Mouse (Mus musculus) hematopoietic multipotent progenitor cell, adult 10-12 weeks (in vitro differentiated cells): Measurements from ENCODE around the gene Setd3. TPM values are rescaled to one million over a fixed set of nuclear protein-coding genes. Genes with fewer than 3 reads are reported as not detected.

Source experiments
- polyA plus RNA-seq: library from polyadenylated mRNA; stranded (reverse); fragments of >175 nt; gene quantifications from 2 replicates; pipeline ENCODE4 v1.2.3, GENCODE M21; 2012; ENCODE audit warnings: low replicate concordance

Setd3 gene
- 7.9 and 11.8 TPM in 2 replicates for polyA plus RNA-seq

DNA sequence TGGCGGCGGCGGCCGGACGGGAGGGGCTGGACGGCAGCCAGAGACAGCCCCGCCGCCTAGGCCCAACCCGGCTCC is at the start of gene Setd3:
Gene Setd3, minus strand, starts transcription at position 69 of the 75 bp plus-strand sequence.

DNA sequence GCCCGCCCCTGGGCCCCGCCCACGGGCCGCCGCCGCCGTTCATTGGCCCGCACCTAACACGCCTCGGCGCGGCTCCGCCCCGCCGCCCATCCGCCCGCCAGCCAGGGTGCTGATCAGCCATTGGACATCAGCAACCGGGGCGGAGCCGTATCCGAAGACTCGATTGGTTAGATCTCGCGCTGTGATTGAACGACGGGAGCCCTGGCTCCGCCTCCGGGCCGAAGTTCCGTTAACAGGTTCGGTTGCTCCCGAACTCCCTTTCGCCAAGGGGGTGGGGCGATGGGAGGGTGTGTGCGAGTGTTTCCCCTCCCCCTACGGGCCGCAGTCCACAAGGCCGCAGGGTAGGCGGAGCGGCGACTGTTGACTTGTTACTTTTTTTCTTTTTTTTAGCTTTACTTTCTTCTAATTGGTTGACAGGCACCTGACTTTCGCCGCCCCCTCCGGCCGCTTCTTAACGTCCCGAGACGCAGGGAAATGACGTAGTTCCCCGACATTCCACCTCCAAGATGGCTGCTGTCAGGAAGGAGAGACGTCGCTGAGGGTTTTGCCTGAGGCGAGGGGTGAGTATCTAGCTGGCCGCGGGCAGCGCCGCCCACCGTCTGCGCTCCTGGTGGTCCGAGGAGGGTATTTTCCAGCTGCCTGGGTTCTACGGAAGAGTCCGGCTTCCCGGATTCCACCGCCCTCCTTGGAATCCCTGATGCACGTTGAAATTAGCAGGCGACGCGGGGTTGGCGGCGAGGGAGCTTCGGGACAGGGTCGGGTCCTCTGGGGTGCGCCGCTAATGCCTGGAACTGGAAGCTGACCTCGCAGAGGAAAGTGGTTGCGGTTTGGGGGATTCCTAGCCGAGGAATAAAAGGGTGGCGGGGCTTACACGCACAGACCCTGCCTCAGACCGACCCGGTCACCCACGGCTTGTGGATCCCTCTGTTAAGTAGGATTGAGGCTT is 480 bp upstream of the Setd3 start, which contains the start of gene Ccnk:
Gene Ccnk, plus strand, starts transcription at position 259 of the 946 bp plus-strand sequence.

Other genes starting within 250 kb of the Setd3 start
- gene Bcl11b, start 175.7 kb downstream of the Setd3 start, polyA plus RNA-seq: 79.6 and 191 TPM in 2 replicates
- gene Ccnk, start 265 bp upstream of the Setd3 start, polyA plus RNA-seq: 79.9 and 111 TPM in 2 replicates
- gene Ccdc85c, start 96.1 kb upstream of the Setd3 start, polyA plus RNA-seq: 2.1 and 4.3 TPM in 2 replicates
- gene Hhipl1, start 127.0 kb upstream of the Setd3 start, polyA plus RNA-seq: not detected in 2 replicates
- 0.10 and 1.5 TPM in 2 replicates for gene Cyp46a1, start 155.1 kb upstream of the Setd3 start, polyA plus RNA-seq
- gene Eml1, start 191.6 kb upstream of the Setd3 start, polyA plus RNA-seq: 0.07 and 0.16 TPM in 2 replicates